Mouse (Mus musculus): ENCODE data around the gene Trim5. TPM values are rescaled to one million over a fixed set of nuclear protein-coding genes. Genes with fewer than 3 reads are reported as not detected.
A peak's percentile ranks its signal among the peaks of the same experiment; 100 is the strongest.

Gene Trim5
- polyA plus RNA-seq, 1 experiment from 2014 or later = not detected

GRCm38 (mm10) chr7:104244287-104245181 lies 43.4 kb downstream of the Trim5 start, which contains the start of gene Trim34a:
TSS of gene Trim34a (plus strand) at chr7:104244457.
- Histone ChIP-seq H3K36me3 (replicated peaks) (no peaks in the 10 kb centered on the region), H3K27me3 (replicated peaks; ENCODE audit: low read depth, poor library complexity, severe bottlenecking) (no peaks in the 10 kb centered on the region), H3K4me1 (0 out of 2 replicates have a peak, but pooled peaks cover 2% of the 10 kb centered on the region), H3K9me3 (no peaks in the 10 kb centered on the region), H3K4me3 (peak within 1 kb of the TSS; percentile 56), H3K27ac (replicated peaks) (peak within 1 kb of the TSS; percentile 84)
- whole genome bisulfite sequencing = 9% methylated on average over 13 of the region's 13 CpGs
- DNase-seq (ENCODE audit: low spot score) = peak; percentile 58

- no peak for DNase-seq (ENCODE audit: low spot score)
- no peaks in the 10 kb centered on the region for H3K36me3 ChIP-seq (replicated peaks)
- H3K4me1 ChIP-seq = 0 out of 2 replicates have a peak, but pooled peaks cover 2% of the 10 kb centered on the region
- no peaks in the 10 kb centered on the region for H3K9me3 ChIP-seq
- 59% methylated on average over 1 of the region's 1 CpGs for WGBS
- H3K27ac ChIP-seq (replicated peaks) = no peak overlapping the region
- H3K4me3 ChIP-seq = no peak overlapping the region
- no peaks in the 10 kb centered on the region for H3K27me3 ChIP-seq (replicated peaks; ENCODE audit: low read depth, poor library complexity, severe bottlenecking)
These were observed 44.3 kb downstream of the Trim5 start for GRCm38 (mm10) chr7:104243616-104244015.

DNA sequence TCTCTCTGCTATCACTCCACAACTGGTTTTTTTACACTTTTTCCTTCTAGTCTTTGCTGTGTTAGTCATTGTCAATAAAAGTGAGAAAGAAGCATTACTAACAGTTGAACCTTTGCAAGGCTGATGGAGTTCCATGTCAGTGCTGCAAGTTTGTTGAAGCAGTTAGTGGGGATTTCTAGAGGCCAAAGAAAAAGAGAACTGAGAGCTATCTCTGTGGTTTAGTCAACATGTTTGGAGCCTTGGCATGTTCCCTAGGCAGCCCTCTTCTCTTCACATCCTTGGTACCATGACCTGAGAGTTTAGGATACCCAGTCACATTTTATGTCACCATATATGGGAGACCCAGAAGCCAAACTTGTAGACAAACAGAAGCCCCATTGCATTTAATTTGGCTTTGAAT lies 47.0 kb downstream of the Trim5 start:
- no peak for DNase-seq (ENCODE audit: low spot score)
- no peak overlapping the region for H3K4me3 ChIP-seq
- H3K9me3 ChIP-seq = no peaks in the 10 kb centered on the region
- no peaks in the 10 kb centered on the region for H3K27me3 ChIP-seq (replicated peaks; ENCODE audit: low read depth, poor library complexity, severe bottlenecking)
- H3K27ac ChIP-seq (replicated peaks) = no peak overlapping the region
- H3K36me3 ChIP-seq (replicated peaks) = no peaks in the 10 kb centered on the region
- 0 out of 2 replicates have a peak, but pooled peaks cover 2% of the 10 kb centered on the region for H3K4me1 ChIP-seq

DNA sequence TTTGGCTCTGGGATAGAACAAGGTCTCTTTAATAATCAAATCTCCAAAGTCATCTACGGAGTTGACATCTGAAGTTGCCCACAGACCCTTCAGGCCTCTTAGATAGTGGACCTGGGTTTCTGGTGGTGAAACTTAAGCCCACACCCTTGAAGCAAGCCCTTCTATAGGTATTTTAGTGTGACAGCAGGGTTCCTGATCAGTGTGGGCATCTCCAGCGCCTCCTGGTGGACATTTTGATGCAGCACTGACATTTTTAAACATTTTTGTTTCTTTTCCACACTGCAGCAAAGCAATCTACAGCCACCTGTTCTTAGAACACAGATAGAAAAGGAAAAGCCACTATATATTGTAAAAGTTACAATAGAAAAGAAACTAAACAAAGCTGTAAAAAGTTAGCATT lies 56.7 kb downstream of the Trim5 start:
- no peaks in the 10 kb centered on the region for H3K27me3 ChIP-seq (replicated peaks; ENCODE audit: low read depth, poor library complexity, severe bottlenecking)
- WGBS = 36% methylated on average over 2 of the region's 2 CpGs
- no peaks in the 10 kb centered on the region for H3K4me1 ChIP-seq
- H3K9me3 ChIP-seq = no peaks in the 10 kb centered on the region
- H3K27ac ChIP-seq (replicated peaks) = no peak overlapping the region
- peak; percentile 42 for DNase-seq (ENCODE audit: low spot score)
- H3K4me3 ChIP-seq = no peak overlapping the region
- H3K36me3 ChIP-seq (replicated peaks) = peaks cover 4% of the 10 kb centered on the region; the same call in 1 of the 2 replicates

- Histone ChIP-seq H3K4me1 (peaks cover 11% of the 10 kb centered on the region), H3K9me3 (no peaks in the 10 kb centered on the region), H3K36me3 (replicated peaks) (no peaks in the 10 kb centered on the region), H3K27me3 (replicated peaks; ENCODE audit: low read depth, poor library complexity, severe bottlenecking) (no peaks in the 10 kb centered on the region), H3K27ac (replicated peaks) (peak within 1 kb of the TSS; percentile 81), H3K4me3 (peak within 1 kb of the TSS; percentile 60)
- WGBS = 2% methylated on average over 37 of the region's 37 CpGs
- DNase-seq (ENCODE audit: low spot score) = peak; percentile 80
These were observed 69.0 kb downstream of the Trim5 start, which contains the start of gene Trim6 for GRCm38 (mm10) chr7:104218701-104219569. TSS of gene Trim6 (plus strand) at chr7:104218793.

DNA sequence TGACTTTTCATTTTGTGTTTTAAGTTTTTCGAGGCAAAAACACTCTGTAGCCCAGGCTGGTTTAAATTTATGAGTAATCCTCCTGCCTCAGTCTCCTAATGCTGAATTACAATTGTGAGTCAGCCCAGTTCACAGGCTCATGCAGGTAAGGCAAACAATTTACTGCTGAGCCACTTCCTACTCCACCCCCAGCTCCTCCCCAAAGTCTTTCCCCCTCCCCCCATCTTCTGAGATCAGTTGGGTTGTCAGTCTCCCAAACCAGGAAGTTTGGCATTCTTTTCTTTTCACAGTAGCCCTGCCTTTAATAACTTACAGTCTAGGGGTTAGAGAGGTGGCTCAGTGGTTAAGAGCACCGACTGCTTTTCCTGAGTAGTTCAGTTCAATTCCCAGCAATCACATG lies 70.0 kb downstream of the Trim5 start:
- 74% methylated on average over 2 of the region's 2 CpGs for WGBS
- no peak for DNase-seq (ENCODE audit: low spot score)

GRCm38 (mm10) chr7:104216011-104216535 lies 71.8 kb downstream of the Trim5 start:
- Histone ChIP-seq H3K4me3 (no peak overlapping the region), H3K27ac (replicated peaks) (no peak overlapping the region), H3K9me3 (no peaks in the 10 kb centered on the region), H3K27me3 (replicated peaks; ENCODE audit: low read depth, poor library complexity, severe bottlenecking) (no peaks in the 10 kb centered on the region), H3K4me1 (peaks cover 11% of the 10 kb centered on the region), H3K36me3 (replicated peaks) (no peaks in the 10 kb centered on the region)
- DNase-seq (ENCODE audit: low spot score) = no peak
- WGBS = 59% methylated on average over 1 of the region's 1 CpGs

More for the DNA sequence above, 70.0 kb downstream of the Trim5 start:
- H3K27me3 ChIP-seq (replicated peaks; ENCODE audit: low read depth, poor library complexity, severe bottlenecking) = no peaks in the 10 kb centered on the region
- H3K27ac ChIP-seq (replicated peaks) = no peak overlapping the region
- H3K4me3 ChIP-seq = no peak overlapping the region
- H3K9me3 ChIP-seq = no peaks in the 10 kb centered on the region
- H3K4me1 ChIP-seq = peaks cover 11% of the 10 kb centered on the region
- no peaks in the 10 kb centered on the region for H3K36me3 ChIP-seq (replicated peaks)

Other genes with a start within 250 kb of the Trim5 start
- not detected in 2 replicates for gene Olfr642, start 235.4 kb downstream of the Trim5 start, polyA plus RNA-seq (2016; fragmentation: Nextera tagmentation; extraction: Ambion mirVana)
- gene 4930516K23Rik, start 226.6 kb downstream of the Trim5 start, polyA plus RNA-seq (2016; fragmentation: Nextera tagmentation; extraction: Ambion mirVana) = not detected in 2 replicates
- gene Olfr644, start 216.2 kb downstream of the Trim5 start, polyA plus RNA-seq (2016; fragmentation: Nextera tagmentation; extraction: Ambion mirVana) = not detected in 2 replicates
- gene Olfr645, start 202.6 kb downstream of the Trim5 start, polyA plus RNA-seq (2016; fragmentation: Nextera tagmentation; extraction: Ambion mirVana) = not detected in 2 replicates
- not detected in 2 replicates for gene Olfr646, start 183.2 kb downstream of the Trim5 start, polyA plus RNA-seq (2016; fragmentation: Nextera tagmentation; extraction: Ambion mirVana)
- gene Ubqln5, start 158.3 kb downstream of the Trim5 start, polyA plus RNA-seq (2016; fragmentation: Nextera tagmentation; extraction: Ambion mirVana) = not detected in 2 replicates
- gene Olfr643, start 150.7 kb downstream of the Trim5 start, polyA plus RNA-seq (2016; fragmentation: Nextera tagmentation; extraction: Ambion mirVana) = not detected in 2 replicates
- gene Ubqln3, start 144.8 kb downstream of the Trim5 start, polyA plus RNA-seq (2016; fragmentation: Nextera tagmentation; extraction: Ambion mirVana) = not detected in 2 replicates
- not detected in 2 replicates for gene Ubqlnl, start 137.5 kb downstream of the Trim5 start, polyA plus RNA-seq (2016; fragmentation: Nextera tagmentation; extraction: Ambion mirVana)
- gene Olfm5, start 123.3 kb downstream of the Trim5 start, polyA plus RNA-seq (2016; fragmentation: Nextera tagmentation; extraction: Ambion mirVana) = not detected in 2 replicates
- 0.30 and 0.36 TPM in 2 replicates for gene Olfr648, start 104.7 kb downstream of the Trim5 start, polyA plus RNA-seq (2016; fragmentation: Nextera tagmentation; extraction: Ambion mirVana)
- not detected in 2 replicates for gene Olfr649, start 92.1 kb downstream of the Trim5 start, polyA plus RNA-seq (2016; fragmentation: Nextera tagmentation; extraction: Ambion mirVana)
- gene Trim6, start 69.3 kb downstream of the Trim5 start, polyA plus RNA-seq (2016; fragmentation: Nextera tagmentation; extraction: Ambion mirVana) = 6.1 and 7.6 TPM in 2 replicates
- 0.54 and 0.69 TPM in 2 replicates for gene Trim34a, start 43.6 kb downstream of the Trim5 start, polyA plus RNA-seq (2016; fragmentation: Nextera tagmentation; extraction: Ambion mirVana)
- 1.5 and 1.7 TPM in 2 replicates for gene Trim12a, start 27.4 kb upstream of the Trim5 start, polyA plus RNA-seq (2016; fragmentation: Nextera tagmentation; extraction: Ambion mirVana)
- not detected in 2 replicates for gene Trim34b, start 41.4 kb upstream of the Trim5 start, polyA plus RNA-seq (2016; fragmentation: Nextera tagmentation; extraction: Ambion mirVana)
- 0.54 and 0.92 TPM in 2 replicates for gene Trim12c, start 65.3 kb upstream of the Trim5 start, polyA plus RNA-seq (2016; fragmentation: Nextera tagmentation; extraction: Ambion mirVana)
- not detected in 2 replicates for gene Trim30b, start 81.8 kb upstream of the Trim5 start, polyA plus RNA-seq (2016; fragmentation: Nextera tagmentation; extraction: Ambion mirVana)
- 0.22 TPM in 1 of 2 replicates, not detected in the other for gene Trim30c, start 112.7 kb upstream of the Trim5 start, polyA plus RNA-seq (2016; fragmentation: Nextera tagmentation; extraction: Ambion mirVana)
- gene Trim30a, start 177.1 kb upstream of the Trim5 start, polyA plus RNA-seq (2016; fragmentation: Nextera tagmentation; extraction: Ambion mirVana) = 0.45 and 0.52 TPM in 2 replicates
- gene Trim30d, start 219.8 kb upstream of the Trim5 start, polyA plus RNA-seq (2016; fragmentation: Nextera tagmentation; extraction: Ambion mirVana) = not detected in 2 replicates

All from embryonic facial prominence, embryonic 10.5 days (tissue).